Mouse (Mus musculus): ENCODE measurements at regions not wholly inside any gene's neighbourhood (a gene's known extent, or its start where the extent isn't known, plus 50 kb on each side); places are given as distances from the start of the nearest gene placed in this dataset.

DNA sequence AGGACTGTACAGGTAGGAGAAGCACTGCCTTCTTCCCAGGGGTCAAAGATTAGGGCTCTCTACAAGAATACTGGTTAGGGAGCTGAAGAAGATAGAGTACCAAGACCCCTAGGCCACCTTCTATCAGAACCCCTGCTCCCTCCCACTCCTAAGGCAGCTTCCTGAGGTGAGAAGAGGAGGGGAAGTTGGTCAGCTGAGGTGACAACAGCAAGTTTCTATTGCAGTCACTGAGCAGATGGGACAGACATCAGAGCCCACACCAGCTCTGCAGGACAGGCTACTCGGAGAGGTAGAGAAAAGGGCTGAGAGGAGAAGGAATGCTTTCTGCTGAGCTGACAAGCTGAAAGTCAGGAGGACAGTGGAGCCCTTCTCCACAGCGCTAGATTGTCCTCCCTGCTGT is 98.5 kb upstream of the Bach2 start:
- no peak overlapping the region for H3K9ac ChIP-seq (replicated peaks; ENCODE audit: low read depth, low read length)
- 85% methylated on average over 2 of the region's 2 CpGs for WGBS

DNA sequence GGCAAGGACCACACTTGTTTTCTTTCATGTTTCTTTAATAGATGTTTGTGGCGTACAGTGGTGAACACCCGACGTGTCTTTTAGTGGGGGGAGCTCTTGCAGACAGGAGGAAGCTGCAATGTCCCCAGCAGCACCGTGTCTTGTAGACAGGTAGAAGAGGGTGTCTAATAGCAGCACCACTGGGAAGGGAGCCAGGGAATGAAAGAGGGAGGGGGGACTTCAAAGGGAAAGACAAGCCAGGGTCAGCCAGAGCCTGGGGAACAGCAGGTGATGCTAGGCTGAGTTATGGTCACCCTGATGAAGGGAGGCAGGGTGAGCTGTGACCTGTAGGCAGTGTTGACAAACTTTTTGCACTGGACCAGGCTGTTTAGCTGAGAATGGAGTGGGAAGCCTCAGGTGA is 96.4 kb upstream of the Bach2 start:
- 75% methylated on average over 4 of the region's 4 CpGs for WGBS
- no peak overlapping the region for H3K4me2 ChIP-seq (ENCODE audit: low read depth, low read length)
- H3K4me3 ChIP-seq (ENCODE audit: low read depth, low read length), result no peak overlapping the region
- H3K27ac ChIP-seq (ENCODE audit: low read depth, low read length), result no peak overlapping the region
- no peaks in the 10 kb centered on the region for H3K4me1 ChIP-seq (ENCODE audit: control insufficient read depth, insufficient read depth, low read length)
- no peaks in the 10 kb centered on the region for H3K36me3 ChIP-seq (ENCODE audit: control insufficient read depth, insufficient read depth, low read length)
- ATAC-seq (ENCODE audit: low read depth), result no peak
- no peaks in the 10 kb centered on the region for H3K9me3 ChIP-seq (ENCODE audit: control insufficient read depth, low read length)
- no peaks in the 10 kb centered on the region for H3K27me3 ChIP-seq (ENCODE audit: control insufficient read depth, insufficient read depth, low read length)
- H3K9ac ChIP-seq (replicated peaks; ENCODE audit: low read depth, low read length), result no peak overlapping the region

More for the DNA sequence above, 98.5 kb upstream of the Bach2 start:
- Histone ChIP-seq H3K36me3 (ENCODE audit: control insufficient read depth, insufficient read depth, low read length) (no peaks in the 10 kb centered on the region), H3K4me2 (ENCODE audit: low read depth, low read length) (no peak overlapping the region), H3K4me3 (ENCODE audit: low read depth, low read length) (no peak overlapping the region), H3K9me3 (ENCODE audit: control insufficient read depth, low read length) (no peaks in the 10 kb centered on the region), H3K4me1 (ENCODE audit: control insufficient read depth, insufficient read depth, low read length) (no peaks in the 10 kb centered on the region), H3K27me3 (ENCODE audit: control insufficient read depth, insufficient read depth, low read length) (no peaks in the 10 kb centered on the region), H3K27ac (ENCODE audit: low read depth, low read length) (no peak overlapping the region)
- ATAC-seq (ENCODE audit: low read depth), result no peak

DNA sequence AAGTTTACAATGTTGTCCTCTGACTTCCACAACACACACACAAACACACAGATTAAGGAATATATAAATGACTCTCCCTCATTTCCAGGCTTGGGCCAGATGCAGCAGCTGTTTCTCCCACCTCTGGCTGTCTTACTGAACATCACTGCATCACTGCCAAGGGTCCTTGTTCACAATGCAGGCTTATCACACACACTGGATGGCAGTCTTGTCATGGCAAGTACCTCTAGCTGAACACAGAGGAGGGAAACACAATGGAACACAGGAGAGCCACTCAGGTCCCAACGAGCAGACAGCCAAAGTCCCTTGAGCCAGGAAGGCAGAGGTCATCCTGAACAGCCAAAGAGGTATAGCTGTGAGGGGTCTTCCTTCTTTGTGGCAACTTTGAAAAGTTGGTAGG is 91.5 kb upstream of the Bach2 start:
- Histone ChIP-seq H3K36me3 (ENCODE audit: control insufficient read depth, insufficient read depth, low read length) (no peaks in the 10 kb centered on the region), H3K9me3 (ENCODE audit: control insufficient read depth, low read length) (no peaks in the 10 kb centered on the region), H3K27ac (ENCODE audit: low read depth, low read length) (no peak overlapping the region), H3K27me3 (ENCODE audit: control insufficient read depth, insufficient read depth, low read length) (no peaks in the 10 kb centered on the region), H3K9ac (replicated peaks; ENCODE audit: low read depth, low read length) (no peak overlapping the region), H3K4me3 (ENCODE audit: low read depth, low read length) (no peak overlapping the region), H3K4me2 (ENCODE audit: low read depth, low read length) (no peak overlapping the region), H3K4me1 (ENCODE audit: control insufficient read depth, insufficient read depth, low read length) (no peaks in the 10 kb centered on the region)
- no peak for ATAC-seq (ENCODE audit: low read depth)
- 53% methylated on average over 1 of the region's 1 CpGs for WGBS

DNA sequence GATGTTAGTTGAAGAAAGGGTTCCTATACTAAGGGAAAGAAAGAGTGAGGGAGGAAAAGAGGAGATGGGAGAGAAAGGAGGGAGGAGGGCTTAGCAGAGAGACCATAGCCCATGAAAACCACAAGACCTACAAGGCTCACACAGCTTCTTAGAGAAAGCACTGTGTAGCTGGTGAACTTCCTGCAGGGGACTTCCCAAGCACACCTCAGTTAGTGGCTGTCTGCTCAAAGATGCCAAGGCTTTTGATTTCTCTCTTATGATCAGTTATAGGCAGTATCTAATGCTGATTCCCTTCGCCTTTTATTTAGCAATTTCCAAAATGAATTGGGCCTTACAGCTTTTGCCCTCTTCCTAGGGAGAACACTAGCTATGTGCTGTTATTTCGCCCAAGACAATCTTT is 90.0 kb upstream of the Bach2 start:
- Histone ChIP-seq H3K4me2 (ENCODE audit: low read depth, low read length) (no peak overlapping the region), H3K36me3 (ENCODE audit: control insufficient read depth, insufficient read depth, low read length) (no peaks in the 10 kb centered on the region), H3K27ac (ENCODE audit: low read depth, low read length) (no peak overlapping the region), H3K27me3 (ENCODE audit: control insufficient read depth, insufficient read depth, low read length) (no peaks in the 10 kb centered on the region), H3K9ac (replicated peaks; ENCODE audit: low read depth, low read length) (no peak overlapping the region), H3K4me3 (ENCODE audit: low read depth, low read length) (no peak overlapping the region), H3K9me3 (ENCODE audit: control insufficient read depth, low read length) (no peaks in the 10 kb centered on the region), H3K4me1 (ENCODE audit: control insufficient read depth, insufficient read depth, low read length) (no peaks in the 10 kb centered on the region)
- 92% methylated on average over 2 of the region's 2 CpGs for WGBS
- no peak for ATAC-seq (ENCODE audit: low read depth)

DNA sequence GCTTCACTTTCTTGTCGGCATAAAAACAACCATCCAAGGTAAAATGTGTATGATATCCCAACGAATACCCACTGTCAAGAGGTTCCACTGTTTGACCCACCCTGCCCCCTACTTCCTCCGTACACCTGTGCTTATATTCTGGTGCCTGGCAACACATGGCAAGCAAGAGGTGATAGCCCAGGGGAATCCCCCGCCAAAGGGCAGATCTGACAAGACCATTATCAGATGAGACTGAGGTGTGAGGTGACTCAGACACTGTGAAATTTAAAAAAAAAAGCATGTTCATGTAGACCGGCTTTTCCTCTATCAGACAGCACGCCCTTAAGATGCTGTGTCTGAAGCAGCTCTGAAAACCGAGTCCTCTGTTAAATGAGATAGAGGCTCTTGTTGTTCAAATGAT is 89.4 kb upstream of the Bach2 start:
- Histone ChIP-seq H3K4me1 (ENCODE audit: control insufficient read depth, insufficient read depth, low read length) (no peaks in the 10 kb centered on the region), H3K9ac (replicated peaks; ENCODE audit: low read depth, low read length) (no peak overlapping the region), H3K27ac (ENCODE audit: low read depth, low read length) (no peak overlapping the region), H3K4me3 (ENCODE audit: low read depth, low read length) (no peak overlapping the region), H3K4me2 (ENCODE audit: low read depth, low read length) (no peak overlapping the region), H3K36me3 (ENCODE audit: control insufficient read depth, insufficient read depth, low read length) (no peaks in the 10 kb centered on the region), H3K9me3 (ENCODE audit: control insufficient read depth, low read length) (no peaks in the 10 kb centered on the region), H3K27me3 (ENCODE audit: control insufficient read depth, insufficient read depth, low read length) (no peaks in the 10 kb centered on the region)
- ATAC-seq (ENCODE audit: low read depth), result no peak
- WGBS, result 92% methylated on average over 7 of the region's 7 CpGs

DNA sequence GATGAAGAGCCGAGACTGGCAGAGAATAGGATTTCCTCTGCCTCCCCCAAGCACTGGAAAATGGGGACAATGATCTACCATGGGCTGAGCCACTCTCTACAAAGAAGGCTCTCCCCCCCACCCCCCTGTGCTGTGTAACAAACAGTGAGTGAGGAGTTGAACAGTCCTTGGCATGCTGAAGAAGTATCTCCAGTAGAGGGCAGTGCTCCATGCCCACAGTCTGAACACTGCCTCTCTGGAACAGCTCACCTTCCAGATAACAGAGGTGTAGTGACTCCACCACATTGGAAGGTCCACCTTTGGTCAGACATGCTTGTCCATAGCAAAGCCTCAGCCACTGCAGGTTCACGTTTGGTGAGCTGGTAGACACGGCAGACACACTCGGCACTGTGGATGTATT is 85.2 kb upstream of the Bach2 start:
- Histone ChIP-seq H3K4me2 (ENCODE audit: low read depth, low read length) (no peak overlapping the region), H3K9me3 (ENCODE audit: control insufficient read depth, low read length) (no peaks in the 10 kb centered on the region), H3K9ac (replicated peaks; ENCODE audit: low read depth, low read length) (no peak overlapping the region), H3K4me3 (ENCODE audit: low read depth, low read length) (no peak overlapping the region), H3K27me3 (ENCODE audit: control insufficient read depth, insufficient read depth, low read length) (no peaks in the 10 kb centered on the region), H3K36me3 (ENCODE audit: control insufficient read depth, insufficient read depth, low read length) (no peaks in the 10 kb centered on the region), H3K4me1 (ENCODE audit: control insufficient read depth, insufficient read depth, low read length) (no peaks in the 10 kb centered on the region), H3K27ac (ENCODE audit: low read depth, low read length) (no peak overlapping the region)
- WGBS, result 82% methylated on average over 4 of the region's 4 CpGs
- ATAC-seq (ENCODE audit: low read depth), result peak; percentile 79; the same call in 1 of the 2 replicates

DNA sequence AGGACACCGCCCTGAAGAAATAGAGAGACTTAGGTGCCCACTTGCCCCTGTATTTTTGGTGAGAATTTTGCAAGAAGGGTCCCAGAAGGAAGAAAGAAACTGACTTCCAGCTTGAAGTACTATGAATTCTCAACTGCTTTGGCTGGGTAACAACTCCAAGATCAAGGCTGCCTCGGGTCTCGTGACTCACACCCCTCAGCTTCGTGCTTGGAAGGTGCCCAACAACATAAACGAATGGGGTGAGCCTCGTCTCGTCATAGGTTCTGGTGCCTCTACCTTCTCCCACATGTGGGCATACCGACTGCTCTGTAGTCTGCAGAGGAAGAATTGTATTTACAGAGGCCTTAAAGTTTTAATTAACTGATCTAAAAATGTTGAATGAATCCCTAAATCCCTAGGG is 81.6 kb upstream of the Bach2 start:
- no peak overlapping the region for H3K9ac ChIP-seq (replicated peaks; ENCODE audit: low read depth, low read length)
- no peaks in the 10 kb centered on the region for H3K27me3 ChIP-seq (ENCODE audit: control insufficient read depth, insufficient read depth, low read length)
- no peaks in the 10 kb centered on the region for H3K36me3 ChIP-seq (ENCODE audit: control insufficient read depth, insufficient read depth, low read length)
- no peak for ATAC-seq (ENCODE audit: low read depth)
- no peak overlapping the region for H3K4me2 ChIP-seq (ENCODE audit: low read depth, low read length)
- peaks cover 1% of the 10 kb centered on the region; the same call in 1 of the 2 replicates for H3K4me1 ChIP-seq (ENCODE audit: control insufficient read depth, insufficient read depth, low read length)
- WGBS, result 78% methylated on average over 8 of the region's 8 CpGs
- H3K9me3 ChIP-seq (ENCODE audit: control insufficient read depth, low read length), result no peaks in the 10 kb centered on the region
- no peak overlapping the region for H3K27ac ChIP-seq (ENCODE audit: low read depth, low read length)
- no peak overlapping the region for H3K4me3 ChIP-seq (ENCODE audit: low read depth, low read length)

DNA sequence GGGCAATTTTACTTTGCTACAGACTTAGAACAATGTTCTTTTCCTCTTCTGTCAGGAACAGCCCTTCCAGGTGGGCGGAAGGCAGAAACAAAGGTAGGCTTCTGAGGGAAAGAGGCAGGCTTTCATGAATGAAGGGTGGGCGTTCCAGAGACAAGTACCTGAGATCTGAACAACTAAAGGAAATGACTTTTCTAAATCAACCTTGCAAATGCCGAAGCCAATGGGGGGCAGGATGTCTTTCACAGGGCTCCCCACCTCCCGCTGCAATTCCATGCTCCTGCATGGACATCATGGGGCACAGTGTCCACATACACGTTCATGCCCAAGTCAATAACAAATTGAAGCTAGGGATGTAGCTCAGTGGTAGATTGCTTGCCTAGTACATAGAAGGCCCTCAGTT is 80.2 kb upstream of the Bach2 start:
- Histone ChIP-seq H3K4me3 (ENCODE audit: low read depth, low read length) (no peak overlapping the region), H3K4me1 (ENCODE audit: control insufficient read depth, insufficient read depth, low read length) (peaks cover 4% of the 10 kb centered on the region; the same call in 1 of the 2 replicates), H3K9ac (replicated peaks; ENCODE audit: low read depth, low read length) (no peak overlapping the region), H3K4me2 (ENCODE audit: low read depth, low read length) (no peak overlapping the region), H3K36me3 (ENCODE audit: control insufficient read depth, insufficient read depth, low read length) (no peaks in the 10 kb centered on the region), H3K27me3 (ENCODE audit: control insufficient read depth, insufficient read depth, low read length) (no peaks in the 10 kb centered on the region), H3K9me3 (ENCODE audit: control insufficient read depth, low read length) (no peaks in the 10 kb centered on the region), H3K27ac (ENCODE audit: low read depth, low read length) (no peak overlapping the region)
- WGBS, result 45% methylated on average over 5 of the region's 5 CpGs
- no peak for ATAC-seq (ENCODE audit: low read depth)

DNA sequence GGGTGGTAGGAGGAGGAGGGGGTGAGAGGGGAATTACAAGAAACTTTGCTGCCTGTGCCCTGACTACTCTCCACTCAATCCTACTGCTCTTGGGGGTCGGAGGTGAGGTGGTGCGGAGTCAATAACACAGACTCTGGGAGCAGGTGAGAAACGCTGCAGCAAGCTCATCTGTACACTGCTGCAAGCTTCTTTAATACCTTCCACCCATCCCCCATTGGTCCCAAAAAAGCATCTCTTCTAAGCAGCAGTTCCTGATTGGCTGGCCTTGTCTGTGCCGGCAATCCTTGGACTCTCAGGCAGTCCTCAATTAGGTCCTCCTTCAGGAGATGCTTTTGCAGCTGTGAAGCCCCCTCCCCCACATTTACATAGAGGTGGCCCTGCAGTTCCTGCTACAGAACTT is 79.7 kb upstream of the Bach2 start:
- ATAC-seq (ENCODE audit: low read depth), result no peak
- Histone ChIP-seq H3K36me3 (ENCODE audit: control insufficient read depth, insufficient read depth, low read length) (no peaks in the 10 kb centered on the region), H3K4me2 (ENCODE audit: low read depth, low read length) (no peak overlapping the region), H3K4me3 (ENCODE audit: low read depth, low read length) (no peak overlapping the region), H3K27ac (ENCODE audit: low read depth, low read length) (no peak overlapping the region), H3K9ac (replicated peaks; ENCODE audit: low read depth, low read length) (no peak overlapping the region), H3K9me3 (ENCODE audit: control insufficient read depth, low read length) (no peaks in the 10 kb centered on the region), H3K4me1 (ENCODE audit: control insufficient read depth, insufficient read depth, low read length) (peaks cover 4% of the 10 kb centered on the region; the same call in 1 of the 2 replicates), H3K27me3 (ENCODE audit: control insufficient read depth, insufficient read depth, low read length) (no peaks in the 10 kb centered on the region)
- WGBS, result 30% methylated on average over 4 of the region's 4 CpGs

DNA sequence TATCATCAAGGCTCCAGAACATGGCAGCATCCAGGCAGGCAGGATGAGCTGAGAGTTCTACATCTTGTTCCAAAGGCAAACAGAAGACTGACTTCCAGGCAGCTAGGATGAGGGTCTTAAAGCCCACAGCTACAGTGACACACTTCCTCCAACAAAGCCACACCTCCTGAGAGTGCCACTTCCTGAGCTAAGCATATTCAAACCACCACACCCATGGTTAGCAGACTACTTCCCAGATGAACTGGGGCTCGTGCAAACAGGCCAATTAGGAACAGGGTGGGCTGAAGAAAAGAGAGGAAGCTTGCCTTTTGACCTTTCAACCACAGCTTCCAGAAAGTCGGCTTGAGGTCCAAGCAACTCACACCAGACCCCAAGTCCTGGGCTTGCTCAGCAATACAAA is 77.8 kb upstream of the Bach2 start:
- no peak overlapping the region for H3K4me2 ChIP-seq (ENCODE audit: low read depth, low read length)
- no peak for ATAC-seq (ENCODE audit: low read depth)
- 51% methylated on average over 2 of the region's 2 CpGs for WGBS
- no peaks in the 10 kb centered on the region for H3K27me3 ChIP-seq (ENCODE audit: control insufficient read depth, insufficient read depth, low read length)
- H3K9ac ChIP-seq (replicated peaks; ENCODE audit: low read depth, low read length), result no peak overlapping the region
- H3K36me3 ChIP-seq (ENCODE audit: control insufficient read depth, insufficient read depth, low read length), result no peaks in the 10 kb centered on the region
- no peak overlapping the region for H3K27ac ChIP-seq (ENCODE audit: low read depth, low read length)
- no peak overlapping the region for H3K4me3 ChIP-seq (ENCODE audit: low read depth, low read length)
- no peaks in the 10 kb centered on the region for H3K9me3 ChIP-seq (ENCODE audit: control insufficient read depth, low read length)
- H3K4me1 ChIP-seq (ENCODE audit: control insufficient read depth, insufficient read depth, low read length), result peaks cover 4% of the 10 kb centered on the region; the same call in 1 of the 2 replicates

All from neural tube, embryonic 14.5 days (tissue).